Mouse (Mus musculus): ENCODE results near the gene Pmpcb.

Pmpcb gene

GRCm38 (mm10) chr5:21732177-21732911 is 4.6 kb upstream of the Pmpcb start:
- DNase-seq (ENCODE audit: low spot score in 2 of 2) = no peak

DNA sequence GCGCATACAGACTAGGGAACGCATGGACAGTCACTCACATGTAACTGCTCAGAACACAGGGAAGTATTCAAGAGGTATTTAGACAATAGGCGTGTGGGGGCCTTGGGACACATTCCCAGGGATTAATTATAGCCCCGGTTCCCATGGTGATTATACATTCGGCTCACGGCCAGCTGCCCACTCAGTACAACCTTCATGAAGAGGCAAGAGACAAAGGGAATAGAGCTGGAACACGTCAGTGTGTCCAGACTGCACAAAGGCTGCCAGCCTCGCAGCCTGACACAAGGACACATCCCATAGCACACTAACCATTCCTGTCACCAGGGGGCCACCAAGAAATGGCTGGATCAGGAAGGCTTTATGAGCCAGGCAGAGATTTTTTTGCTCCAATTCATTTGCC is 4.0 kb upstream of the Pmpcb start:
- peak; percentile 68 to 78 for DNase-seq (ENCODE audit: low spot score in 2 of 2)

- DNase-seq (ENCODE audit: low spot score in 2 of 2) = no peak
Observed at GRCm38 (mm10) chr5:21735100-21735499, 1.8 kb upstream of the Pmpcb start.

DNA sequence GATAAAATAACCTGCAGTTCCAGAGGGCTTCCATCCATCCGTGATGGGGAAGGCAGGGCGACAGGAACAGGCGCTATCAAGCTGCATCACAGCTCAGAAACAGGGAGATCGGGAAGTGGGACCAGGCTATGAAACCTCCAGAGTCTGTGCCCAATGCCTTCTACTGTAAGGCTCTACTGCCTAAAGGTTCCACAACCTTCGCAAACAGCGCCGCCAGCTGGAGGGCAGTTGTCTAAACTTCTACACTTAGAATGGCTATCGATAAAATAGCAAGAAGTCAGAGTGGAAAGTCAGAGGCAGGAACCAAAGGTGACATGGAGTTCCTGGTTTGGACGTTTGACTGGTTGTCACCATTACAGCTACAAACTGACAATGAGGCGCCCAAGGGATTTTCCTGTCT is 1.4 kb upstream of the Pmpcb start:
- peak in 1 of 2 experiments; percentile 44 for DNase-seq (ENCODE audit: low spot score in 2 of 2)

DNA sequence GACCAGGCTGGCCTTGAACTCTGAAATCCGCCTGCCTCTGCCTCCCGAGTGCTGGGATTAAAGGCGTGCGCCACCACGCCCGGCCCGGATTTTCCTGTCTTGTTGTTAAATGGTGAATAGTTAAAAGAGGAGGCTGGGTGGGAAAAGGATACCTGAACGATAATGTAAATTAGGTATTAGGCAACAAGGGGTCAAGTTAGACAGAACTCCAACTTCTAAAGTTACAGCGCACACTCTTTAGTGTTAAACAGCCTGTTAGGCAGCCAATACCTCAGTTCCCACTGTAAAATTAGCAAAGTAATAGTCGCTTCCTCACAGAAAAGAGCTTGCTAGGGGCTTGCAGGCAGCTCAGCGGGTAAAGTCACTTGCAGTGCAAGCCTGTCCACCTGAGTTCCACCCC is 895 bp upstream of the Pmpcb start:
- no peak for DNase-seq (ENCODE audit: low spot score in 2 of 2)

GRCm38 (mm10) chr5:21737620-21738019 is 679 bp downstream of the Pmpcb start:
- no peak for DNase-seq (ENCODE audit: low spot score in 2 of 2)

DNA sequence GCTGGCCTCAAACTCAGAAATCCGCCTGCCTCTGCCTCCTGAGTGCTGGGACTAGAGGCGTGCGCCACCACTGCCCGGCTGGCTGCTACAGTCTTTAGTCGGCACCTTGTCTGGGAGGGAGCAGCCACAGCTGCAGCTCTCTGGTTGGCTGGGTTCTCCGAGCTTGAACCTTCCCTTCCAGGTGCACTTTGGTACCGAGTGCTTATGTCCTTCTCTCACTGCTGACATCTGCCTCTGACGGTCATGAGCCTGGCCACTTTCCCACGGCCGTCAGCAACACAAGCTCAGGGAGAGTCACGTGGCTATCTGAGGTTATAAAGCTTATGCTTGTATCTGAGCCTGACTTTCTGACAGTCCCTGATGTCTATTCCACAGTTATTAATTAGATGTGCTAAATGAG is 2.2 kb downstream of the Pmpcb start:
- DNase-seq (ENCODE audit: low spot score in 2 of 2) = no peak

DNA sequence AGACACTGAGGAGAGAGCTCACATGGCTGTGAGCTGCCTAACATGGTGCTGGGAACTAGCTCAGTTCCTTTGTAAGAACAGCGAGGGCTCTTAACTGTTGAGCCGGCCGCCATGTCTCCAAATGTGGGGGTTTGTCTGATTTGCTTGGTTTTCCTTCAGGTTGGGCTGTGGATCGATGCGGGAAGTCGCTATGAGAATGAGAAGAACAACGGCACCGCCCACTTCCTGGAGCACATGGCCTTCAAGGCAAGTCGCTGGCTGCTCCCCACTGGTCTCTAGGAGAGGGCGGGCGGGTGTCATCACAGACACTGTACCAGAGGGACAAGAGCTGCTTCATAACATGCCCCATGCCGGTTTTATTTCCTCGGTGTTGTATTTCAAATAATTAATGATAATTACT is 2.9 kb downstream of the Pmpcb start:
- DNase-seq (ENCODE audit: low spot score in 2 of 2) = no peak

- no peak for DNase-seq (ENCODE audit: low spot score in 2 of 2)
Observed at GRCm38 (mm10) chr5:21743606-21744005, 6.7 kb downstream of the Pmpcb start.

GRCm38 (mm10) chr5:21744651-21745050 is 7.7 kb downstream of the Pmpcb start:
- DNase-seq (ENCODE audit: low spot score in 2 of 2) = no peak

DNA sequence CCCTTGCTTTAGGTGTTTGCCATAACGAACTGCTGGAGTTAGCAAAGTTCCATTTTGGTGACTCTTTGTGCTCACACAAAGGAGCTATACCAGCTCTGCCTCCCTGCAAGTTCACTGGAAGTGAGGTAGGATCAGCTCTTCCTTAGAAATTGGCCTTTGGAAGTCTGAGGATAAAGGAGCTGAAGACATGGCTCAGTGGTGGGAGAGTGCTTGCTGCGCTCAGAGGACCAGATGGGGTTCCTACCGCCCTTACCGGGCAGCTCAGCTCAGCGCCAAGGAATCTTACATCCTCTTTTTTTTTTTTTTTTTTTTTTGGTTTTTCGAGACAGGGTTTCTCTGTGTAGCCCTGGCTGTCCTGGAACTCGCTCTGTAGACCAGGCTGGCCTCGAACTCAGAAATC is 9.0 kb downstream of the Pmpcb start:
- DNase-seq (ENCODE audit: low spot score in 2 of 2) = no peak

DNA sequence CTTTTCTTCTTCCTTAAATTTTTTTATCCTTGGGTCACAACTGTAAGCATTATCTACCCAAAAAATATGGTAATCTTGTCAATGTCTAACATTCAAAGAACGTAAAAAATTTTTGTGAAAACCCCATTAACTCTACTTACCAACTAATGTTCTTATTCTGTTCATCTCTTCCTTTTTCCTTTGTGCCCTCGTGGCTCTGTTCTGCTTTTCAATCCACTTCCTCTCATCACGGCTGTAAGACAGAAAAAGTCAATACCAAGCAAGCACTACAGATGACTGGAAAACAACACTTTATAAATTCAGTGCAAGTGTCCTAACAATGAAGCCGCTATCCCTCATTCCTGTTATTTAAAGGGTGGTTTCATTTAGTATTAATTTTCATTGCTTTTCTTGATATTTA is 31.6 kb downstream of the Pmpcb start:
- no peak for DNase-seq (ENCODE audit: low spot score in 2 of 2)

DNA sequence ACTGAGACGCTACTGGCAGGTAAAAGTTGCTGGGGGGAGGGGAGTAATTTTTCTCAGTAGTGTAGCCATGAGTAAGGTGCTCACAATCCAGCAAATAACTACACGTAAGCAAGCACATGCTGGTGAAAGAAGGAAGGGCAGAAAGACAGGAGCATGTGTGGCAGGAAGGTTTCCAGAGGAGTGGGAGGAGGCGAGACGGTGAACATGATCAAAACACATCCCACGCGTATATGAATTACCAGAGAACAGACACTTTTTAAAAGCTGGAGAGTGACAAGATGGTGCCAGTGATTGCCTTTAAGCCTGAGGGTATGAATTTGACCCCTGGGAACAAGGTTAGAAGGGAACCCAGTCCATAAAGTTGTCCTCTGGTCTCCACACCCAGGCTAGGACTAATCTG is 32.9 kb downstream of the Pmpcb start:
- no peak for DNase-seq (ENCODE audit: low spot score in 2 of 2)

DNA sequence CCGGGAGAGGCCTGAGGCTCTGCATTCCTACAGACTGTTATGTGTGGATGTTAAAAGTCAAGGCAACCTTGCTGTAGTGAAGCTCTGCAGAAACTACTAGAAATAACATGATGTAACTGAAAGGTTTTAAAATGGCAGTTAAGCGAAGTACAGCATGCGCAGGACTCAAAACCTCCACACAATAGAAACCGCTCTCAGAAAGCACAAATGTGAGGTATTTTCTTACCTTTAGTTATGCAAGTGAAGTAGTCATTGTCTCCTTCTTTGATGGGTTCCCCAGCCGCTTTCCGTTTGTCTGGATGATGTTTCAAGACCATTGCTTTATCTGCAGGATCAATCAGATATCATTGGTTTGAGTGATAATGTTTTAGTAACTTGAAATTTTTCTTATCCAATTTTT is 39.5 kb downstream of the Pmpcb start:
- DNase-seq (ENCODE audit: low spot score in 2 of 2) = no peak

DNA sequence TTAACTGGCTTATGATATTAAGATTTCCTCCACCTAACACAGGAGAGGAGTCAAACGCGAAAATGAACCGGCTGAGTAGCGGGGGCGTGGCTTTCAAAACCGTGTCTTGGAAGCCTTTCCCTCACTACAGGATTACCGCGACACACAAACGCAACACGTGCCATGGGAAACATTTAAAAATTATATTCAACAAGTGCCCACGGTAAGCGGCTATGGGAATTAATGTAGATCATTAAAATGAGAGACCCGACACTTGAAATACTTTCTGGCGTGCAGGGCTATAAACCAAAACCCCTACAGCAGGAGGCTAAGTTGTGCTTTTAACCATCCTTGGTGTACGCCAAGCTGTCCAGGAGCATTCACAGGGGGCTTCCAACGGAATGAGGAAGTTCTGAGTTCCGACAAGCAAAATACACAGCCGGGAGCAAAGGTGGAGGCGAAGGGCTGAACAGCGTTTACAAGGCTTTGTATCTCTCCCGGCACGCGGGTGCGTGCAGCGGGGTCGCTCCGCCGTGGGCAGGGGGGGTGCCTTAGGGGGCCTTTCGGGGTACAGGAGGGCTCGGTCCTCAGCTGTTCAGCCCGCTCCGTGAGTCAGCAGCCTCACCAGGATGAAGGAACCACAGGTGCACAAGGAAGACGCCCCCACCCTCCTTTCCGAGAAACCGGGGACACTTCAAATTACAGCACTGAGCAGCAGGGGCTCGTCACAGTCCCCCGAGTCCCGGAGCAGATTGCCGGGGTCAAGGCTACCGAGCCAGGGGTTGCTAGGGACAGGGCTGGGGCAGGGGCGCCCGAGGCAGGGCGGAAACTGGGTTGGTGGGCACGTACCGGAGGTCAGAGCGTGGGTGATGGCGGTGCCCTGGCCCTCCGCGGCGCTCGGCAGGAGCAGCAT is 47.5 kb downstream of the Pmpcb start:
- no peak for DNase-seq (ENCODE audit: low spot score in 2 of 2)

- peak; percentile 78 to 88 for DNase-seq (ENCODE audit: low spot score in 2 of 2)
Observed at GRCm38 (mm10) chr5:21785053-21785452, 48.1 kb downstream of the Pmpcb start, which contains the start of the genes Dnajc2 and Psmc2. Gene Dnajc2, minus strand, starts transcription at chr5:21785251. Gene Psmc2, plus strand, starts transcription at chr5:21785283.

DNA sequence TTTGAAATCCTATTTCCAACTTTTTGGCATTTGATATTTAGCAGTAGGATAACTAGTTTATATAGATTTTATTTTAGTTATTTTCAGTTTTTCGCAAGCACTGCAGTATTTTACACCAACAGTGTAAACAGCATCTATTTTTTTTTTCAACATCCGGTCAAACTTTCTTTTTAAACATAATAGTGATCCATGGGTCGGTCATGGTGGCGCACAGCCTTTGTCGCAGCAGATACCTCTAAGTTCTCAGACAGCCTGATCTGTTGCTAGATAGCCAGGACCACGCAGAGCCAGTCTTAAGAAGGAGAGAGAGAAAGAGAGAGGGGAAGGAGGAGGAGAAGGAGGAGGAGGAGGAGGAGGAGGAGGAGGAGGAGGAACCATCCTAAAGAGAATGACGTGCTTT is 48.8 kb downstream of the Pmpcb start:
- DNase-seq (ENCODE audit: low spot score in 2 of 2) = no peak

DNA sequence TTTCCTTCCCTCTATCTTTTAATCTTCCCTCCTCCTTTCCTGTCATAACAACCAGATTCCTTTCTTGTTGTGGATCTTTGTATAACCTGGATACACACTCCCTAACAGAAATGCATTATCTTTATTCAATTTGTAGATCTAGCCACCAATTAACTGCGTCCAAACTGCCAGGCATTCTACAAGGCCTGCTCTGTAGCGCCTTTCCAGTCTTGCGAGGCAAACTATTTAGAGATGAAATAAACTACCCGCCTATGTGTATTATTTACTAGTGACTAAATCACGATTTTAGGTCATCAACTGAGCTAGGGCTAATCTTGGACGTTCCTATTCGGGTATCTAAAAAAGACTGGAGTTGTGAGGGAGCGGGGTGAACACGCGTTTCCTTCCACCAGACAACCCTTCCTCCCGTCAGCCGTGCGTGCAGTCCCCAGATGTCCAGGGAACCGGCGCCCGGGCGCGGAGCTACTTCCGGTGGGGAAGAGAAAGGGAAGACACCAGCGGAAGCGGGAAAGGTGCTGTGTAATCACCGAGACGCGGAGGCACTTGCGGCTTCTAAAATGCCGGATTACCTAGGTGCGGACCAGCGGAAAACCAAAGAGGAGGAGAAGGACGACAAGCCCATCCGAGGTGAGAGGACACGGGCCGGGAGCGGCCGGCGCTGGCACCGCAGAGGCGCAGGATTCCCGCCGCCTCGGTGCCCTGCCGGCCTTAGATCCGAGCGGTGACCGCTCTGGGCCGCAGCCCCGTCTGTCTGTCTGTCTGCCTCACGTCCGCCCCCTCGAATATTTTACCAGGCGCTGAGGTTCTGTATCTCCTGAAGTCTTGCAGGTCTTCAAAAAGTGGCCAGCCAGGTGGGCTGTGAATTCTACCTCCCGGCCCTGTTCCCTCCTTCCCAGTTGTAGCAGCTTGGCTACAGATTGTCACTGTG is 49.6 kb downstream of the Pmpcb start:
- DNase-seq (ENCODE audit: low spot score in 2 of 2) = peak; percentile 84 to 89

- DNase-seq (ENCODE audit: low spot score in 2 of 2) = no peak
Observed at GRCm38 (mm10) chr5:21787186-21788105, 50.5 kb downstream of the Pmpcb start.

DNA sequence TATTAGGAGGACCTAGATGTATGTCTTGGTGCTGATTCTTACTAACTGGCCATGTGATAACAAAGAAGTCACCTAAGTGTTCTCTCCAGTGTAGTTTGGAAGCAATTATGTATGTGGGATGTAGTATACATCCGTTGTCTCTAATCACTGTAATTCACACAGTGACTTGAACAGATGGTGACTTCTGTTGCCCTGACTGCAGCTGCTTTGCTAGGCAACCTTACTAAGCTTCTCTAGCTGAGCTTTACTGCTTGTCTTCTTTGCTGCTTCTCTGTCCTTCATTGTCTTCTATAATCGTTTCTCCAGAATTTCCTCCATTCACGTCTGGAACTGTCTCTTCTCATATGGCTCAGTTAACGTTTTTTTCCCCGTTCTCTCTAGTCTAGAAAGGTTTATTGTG is 52.1 kb downstream of the Pmpcb start:
- no peak for DNase-seq (ENCODE audit: low spot score in 2 of 2)

- no peak for DNase-seq (ENCODE audit: low spot score in 2 of 2)
Observed at GRCm38 (mm10) chr5:21792166-21792565, 55.2 kb downstream of the Pmpcb start.

All from frontal cortex, postnatal 14 days (tissue).